Mouse (Mus musculus) limb, embryonic 12.5 days (tissue): ENCODE data around the gene Rmi2. TPM values are rescaled to one million over a fixed set of nuclear protein-coding genes. Genes with fewer than 3 reads are reported as not detected.
"Not testable (repeated sequence)": the region's sequence is repeated elsewhere in the genome, so short reads cannot be mapped to it uniquely, and the experiment has no call there.

ENCODE experiments used
- ATAC-seq: fragments of 200-750 bp; cut with Nextera tagmentation; 2 replicates; pipeline ENCODE4 v1.8.0; 2017; ENCODE audit warnings: low read depth, moderate TSS enrichment; ENCODE audit not compliant: insufficient number of reproducible peaks, insufficient read depth, low FRiP score, low TSS enrichment
- H3K27ac ChIP-seq: fragments of 300-500 bp; sonication (generic); 2 replicates; pipeline ENCODE4 v1.5.1; 2016; ENCODE audit warnings: mild to moderate bottlenecking, moderate library complexity
- H3K27me3 ChIP-seq: fragments of 300-500 bp; sonication (generic); 2 replicates; pipeline ENCODE4 v1.6.1; 2016; ENCODE audit warnings: mild to moderate bottlenecking, moderate library complexity
- H3K36me3 ChIP-seq: fragments of 300-500 bp; sonication (generic); 2 replicates; pipeline ENCODE4 v1.6.1; 2016; ENCODE audit warnings: mild to moderate bottlenecking, moderate library complexity
- H3K4me1 ChIP-seq: fragments of 300-500 bp; sonication (generic); replicated peaks from 2 replicates; pipeline ENCODE4 v1.6.1; 2016
- H3K4me2 ChIP-seq: fragments of 300-500 bp; sonication (generic); 2 replicates; pipeline ENCODE4 v1.6.1; 2016; ENCODE audit warnings: mild to moderate bottlenecking, moderate library complexity
- H3K4me3 ChIP-seq: fragments of 300-500 bp; sonication (generic); replicated peaks from 2 replicates; pipeline ENCODE4 v1.5.1; 2016; ENCODE audit warnings: mild to moderate bottlenecking
- H3K9ac ChIP-seq: fragments of 300-500 bp; sonication (generic); replicated peaks from 2 replicates; pipeline ENCODE4 v1.6.1; 2016; ENCODE audit warnings: mild to moderate bottlenecking, moderate library complexity
- H3K9me3 ChIP-seq: fragments of 300-500 bp; sonication (generic); 2 replicates; pipeline ENCODE4 v1.6.1; 2016; ENCODE audit warnings: mild to moderate bottlenecking, moderate library complexity
- WGBS: fragments of 180-500 bp; shearing (Covaris S2); methylation state at CpG from one replicate; pipeline ENCODE4 v1.1.7; 2016; 5-methylcytosine and 5-hydroxymethylcytosine counted together
- polyA plus RNA-seq: library from polyadenylated mRNA; unstranded; fragments of >200 nt; fragmentation: Nextera tagmentation; extraction: Ambion mirVana; gene quantifications from 2 replicates; pipeline ENCODE4 v1.2.1, GENCODE M21; 2016

Gene Rmi2
- polyA plus RNA-seq: 5.1 and 5.6 TPM in 2 replicates

DNA sequence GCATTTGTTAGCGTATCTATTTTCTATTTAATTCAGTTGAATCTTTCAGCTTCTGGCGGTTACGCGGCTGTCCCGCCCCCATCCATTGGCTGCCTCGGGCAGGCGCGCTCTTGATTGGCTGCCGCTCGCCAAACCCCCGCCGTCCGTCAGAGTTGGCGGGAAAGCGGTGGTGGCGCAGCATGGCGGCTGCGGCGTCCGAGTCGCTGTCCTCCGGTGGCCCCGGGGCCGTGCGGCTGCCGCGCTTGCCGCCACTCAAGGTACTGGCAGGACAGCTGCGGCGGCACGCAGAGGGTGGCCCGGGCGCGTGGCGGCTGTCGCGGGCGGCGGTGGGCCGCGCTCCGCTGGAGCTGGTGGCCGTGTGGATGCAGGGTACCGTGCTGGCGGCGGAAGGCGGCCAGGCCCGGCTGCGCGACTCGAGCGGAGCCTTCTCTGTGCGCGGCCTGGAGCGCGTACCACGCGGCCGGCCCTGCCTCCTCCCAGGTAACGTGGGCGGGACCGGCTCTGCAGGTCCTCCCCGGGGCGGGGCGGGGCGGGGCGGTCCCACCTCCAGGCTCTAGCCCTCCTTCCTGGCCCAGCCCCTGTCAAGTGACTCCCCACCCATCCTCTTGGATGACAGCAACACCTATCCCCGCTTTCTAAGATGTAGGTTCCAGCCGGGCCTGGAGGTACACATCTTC, at the start of gene Rmi2:
Rmi2 (plus strand) TSS at position 149 of the 677 bp plus-strand sequence.
- H3K36me3 ChIP-seq: peaks cover 2% of the 10 kb centered on the region; the same call in 1 of the 2 replicates
- H3K27ac ChIP-seq: peak within 1 kb of the TSS; percentile 96
- peak; percentile 89 for ATAC-seq
- H3K9me3 ChIP-seq: no peaks in the 10 kb centered on the region
- H3K9ac ChIP-seq: peak within 1 kb of the TSS; percentile 90
- peak within 1 kb of the TSS; percentile 82 for H3K4me2 ChIP-seq
- no peaks in the 10 kb centered on the region for H3K27me3 ChIP-seq
- H3K4me3 ChIP-seq: peak within 1 kb of the TSS; percentile 88
- H3K4me1 ChIP-seq: peaks cover 34% of the 10 kb centered on the region
- WGBS: under 1% methylated on average over 64 of the region's 69 CpGs

DNA sequence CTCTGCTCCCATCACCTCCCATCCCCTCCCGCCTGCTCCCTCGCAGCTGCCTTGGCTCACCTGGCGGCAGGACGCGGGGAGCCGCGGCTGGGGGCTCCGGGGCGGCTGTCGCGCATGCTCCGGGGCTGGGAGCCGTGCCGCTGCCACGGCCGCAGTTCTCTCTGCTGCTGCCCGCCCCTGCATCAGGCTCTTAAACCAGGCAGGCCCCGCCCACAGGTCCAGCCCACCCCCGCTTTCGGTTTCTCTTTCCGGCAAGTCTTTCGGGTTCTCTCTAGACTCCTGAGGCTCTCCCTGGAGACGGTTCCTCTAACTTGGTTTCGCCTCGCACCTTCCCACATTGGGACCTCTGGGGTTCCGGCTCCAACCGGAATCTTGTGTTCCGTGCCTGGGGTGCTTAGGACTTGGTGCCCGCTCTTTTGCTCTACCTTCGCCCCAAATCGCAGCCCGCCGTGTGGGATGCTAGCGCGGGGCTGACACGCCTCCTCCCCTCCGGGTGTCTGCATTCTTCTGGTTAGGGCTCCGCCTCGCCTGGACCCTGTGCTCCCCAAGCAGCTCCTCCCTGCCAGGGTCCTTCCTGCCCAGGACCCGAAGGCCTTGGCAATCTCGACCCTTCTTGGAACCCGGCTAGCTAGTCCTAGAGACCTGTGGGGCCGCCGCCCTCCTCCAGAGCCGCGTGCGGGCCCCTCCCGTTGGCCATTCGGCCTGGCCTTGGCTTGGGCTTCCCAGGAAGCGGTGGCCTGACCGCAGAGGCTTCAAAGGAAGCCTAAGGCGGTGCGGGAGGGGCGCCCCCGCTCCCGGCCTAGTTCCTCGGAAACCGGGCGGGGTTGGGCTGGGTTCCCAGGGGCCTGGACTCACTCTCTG, 49.3 kb upstream of the Rmi2 start, which contains the start of gene Socs1:
Socs1 (minus strand) TSS at position 166 of the 861 bp plus-strand sequence.
- peak within 1 kb of the TSS; percentile 83 for H3K9ac ChIP-seq
- under 1% methylated on average over 59 of the region's 59 CpGs for WGBS
- no peaks in the 10 kb centered on the region for H3K36me3 ChIP-seq
- peak; percentile 84 for ATAC-seq
- peaks cover 57% of the 10 kb centered on the region for H3K4me1 ChIP-seq
- peak within 1 kb of the TSS; percentile 99 for H3K4me2 ChIP-seq
- H3K9me3 ChIP-seq: no peaks in the 10 kb centered on the region
- H3K27ac ChIP-seq: peak within 1 kb of the TSS; percentile 98
- peak within 1 kb of the TSS; percentile 67 for H3K4me3 ChIP-seq
- peaks cover 7% of the 10 kb centered on the region; the same call in 1 of the 2 replicates for H3K27me3 ChIP-seq

DNA sequence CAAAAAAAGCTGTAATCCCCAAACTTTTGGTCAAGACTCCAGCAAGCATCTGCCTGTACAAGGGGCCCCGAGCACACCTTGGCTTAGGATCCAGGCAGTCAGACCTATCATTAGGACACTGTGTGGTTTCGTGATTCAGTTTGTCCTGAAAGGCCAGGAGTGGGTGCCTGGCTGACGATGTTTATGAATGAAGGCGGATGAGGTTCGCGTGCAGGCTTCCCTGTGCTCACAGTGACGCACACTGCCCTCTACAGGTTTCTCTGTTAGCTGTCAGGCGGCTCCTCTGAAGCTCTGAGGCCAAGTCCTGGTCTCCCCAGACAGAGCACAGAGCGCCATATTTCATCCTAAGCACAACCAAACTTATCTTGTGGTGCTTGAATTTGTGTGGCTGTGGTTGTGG, 48.6 kb upstream of the Rmi2 start:
- peak overlapping the region; percentile 67 for H3K4me3 ChIP-seq
- peak overlapping the region; percentile 99 for H3K4me2 ChIP-seq
- H3K36me3 ChIP-seq: no peaks in the 10 kb centered on the region
- peak overlapping the region; percentile 83 for H3K9ac ChIP-seq
- 0 out of 2 replicates have a peak, but pooled peaks have one; percentile 2 for ATAC-seq
- peak overlapping the region; percentile 98 for H3K27ac ChIP-seq
- no peaks in the 10 kb centered on the region for H3K9me3 ChIP-seq
- 1% methylated on average over 9 of the region's 9 CpGs for WGBS
- peaks cover 51% of the 10 kb centered on the region for H3K4me1 ChIP-seq
- peaks cover 10% of the 10 kb centered on the region; the same call in 1 of the 2 replicates for H3K27me3 ChIP-seq

DNA sequence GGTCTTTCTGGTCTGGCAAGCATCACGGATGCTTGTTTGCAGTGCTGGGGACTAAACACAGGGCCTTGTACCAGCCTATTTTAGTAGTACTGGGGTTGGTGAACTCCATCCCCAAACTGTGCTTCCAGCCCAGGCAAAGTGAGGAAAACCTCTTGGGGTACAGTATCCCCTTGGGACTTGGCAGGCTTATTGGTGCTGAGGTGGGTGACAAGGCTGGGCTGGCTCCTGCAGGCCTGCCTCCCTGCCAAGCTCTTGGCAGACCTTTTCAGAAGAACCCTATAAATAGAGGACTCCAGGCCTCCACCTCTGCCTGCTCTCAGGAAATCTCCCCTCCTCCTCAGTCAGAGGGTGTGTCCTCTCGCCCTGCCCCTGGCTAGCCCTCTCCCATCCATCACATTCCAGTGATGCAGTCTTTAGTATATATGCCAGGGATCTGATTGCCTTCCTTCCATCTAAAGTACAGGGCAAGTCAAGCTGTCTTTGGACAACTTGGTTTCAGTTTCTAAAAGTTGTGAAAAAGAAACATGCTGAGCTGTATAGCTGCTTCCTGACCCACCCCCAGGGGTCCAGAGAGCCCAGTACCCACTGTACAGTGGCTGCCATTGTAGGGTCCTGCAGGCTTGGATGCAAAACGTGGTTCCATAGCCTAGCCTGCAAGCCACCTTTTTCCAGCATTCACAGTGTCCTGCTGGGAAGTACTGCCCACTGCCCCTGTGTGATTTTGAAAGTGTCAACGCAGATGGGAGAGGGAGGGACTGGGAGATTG, 47.9 kb upstream of the Rmi2 start:
- no peak for ATAC-seq
- H3K4me2 ChIP-seq: peak overlapping the region; percentile 99

GRCm38 (mm10) chr16:10787548-10788058, 47.3 kb upstream of the Rmi2 start:
- peaks cover 37% of the 10 kb centered on the region for H3K4me1 ChIP-seq
- 80% methylated on average over 7 of the region's 7 CpGs for WGBS
- peaks cover 10% of the 10 kb centered on the region for H3K27me3 ChIP-seq
- H3K27ac ChIP-seq: no peak overlapping the region
- ATAC-seq: no peak
- H3K36me3 ChIP-seq: no peaks in the 10 kb centered on the region
- H3K4me2 ChIP-seq: no peak overlapping the region
- no peak overlapping the region for H3K4me3 ChIP-seq
- no peaks in the 10 kb centered on the region for H3K9me3 ChIP-seq
- H3K9ac ChIP-seq: no peak overlapping the region

More for the DNA sequence above, 47.9 kb upstream of the Rmi2 start:
- Histone ChIP-seq H3K4me3 (no peak overlapping the region), H3K4me1 (peaks cover 44% of the 10 kb centered on the region), H3K27ac (peak overlapping the region; percentile 98), H3K27me3 (peaks cover 10% of the 10 kb centered on the region), H3K9ac (no peak overlapping the region), H3K36me3 (no peaks in the 10 kb centered on the region), H3K9me3 (no peaks in the 10 kb centered on the region)
- WGBS: 54% methylated on average over 4 of the region's 4 CpGs

GRCm38 (mm10) chr16:10788271-10788670, 46.6 kb upstream of the Rmi2 start, which contains the start of gene Tnp2:
Gene Tnp2, minus strand, starts transcription at chr16:10788660.
- no peak within 1 kb of the TSS for H3K9ac ChIP-seq
- ATAC-seq: no peak

DNA sequence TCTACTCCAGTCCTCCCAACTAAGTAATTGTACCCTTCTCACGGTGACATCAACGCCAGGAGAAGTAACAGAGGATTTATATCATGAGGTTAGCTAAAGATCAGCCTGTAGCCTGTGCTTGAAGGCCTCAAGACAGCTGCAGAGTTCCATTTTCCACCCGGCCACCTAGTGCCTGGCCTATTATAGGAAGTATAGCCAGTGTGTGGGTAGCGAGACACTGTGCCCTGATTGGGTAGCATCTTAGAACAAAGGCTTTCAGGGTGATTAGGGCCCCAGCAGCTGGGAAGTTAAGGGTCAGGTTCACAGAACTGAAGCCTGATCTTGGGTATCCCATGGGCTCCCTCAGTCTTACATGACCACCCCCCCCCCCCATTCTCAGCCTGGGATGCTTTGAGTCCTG, 46.0 kb upstream of the Rmi2 start:
- H3K9ac ChIP-seq: no peak overlapping the region
- WGBS: 54% methylated on average over 4 of the region's 4 CpGs
- H3K36me3 ChIP-seq: no peaks in the 10 kb centered on the region
- peaks cover 7% of the 10 kb centered on the region for H3K27me3 ChIP-seq
- no peak overlapping the region for H3K4me3 ChIP-seq
- no peaks in the 10 kb centered on the region for H3K9me3 ChIP-seq
- no peak for ATAC-seq
- H3K4me1 ChIP-seq: peaks cover 25% of the 10 kb centered on the region
- H3K27ac ChIP-seq: no peak overlapping the region
- H3K4me2 ChIP-seq: no peak overlapping the region

More at GRCm38 (mm10) chr16:10788271-10788670, 46.6 kb upstream of the Rmi2 start, which contains the start of gene Tnp2:
- Histone ChIP-seq H3K4me3 (no peak within 1 kb of the TSS), H3K36me3 (no peaks in the 10 kb centered on the region), H3K4me2 (no peak within 1 kb of the TSS), H3K27ac (no peak within 1 kb of the TSS), H3K4me1 (peaks cover 31% of the 10 kb centered on the region), H3K27me3 (peaks cover 10% of the 10 kb centered on the region), H3K9me3 (no peaks in the 10 kb centered on the region)
- 44% methylated on average over 16 of the region's 16 CpGs for WGBS

DNA sequence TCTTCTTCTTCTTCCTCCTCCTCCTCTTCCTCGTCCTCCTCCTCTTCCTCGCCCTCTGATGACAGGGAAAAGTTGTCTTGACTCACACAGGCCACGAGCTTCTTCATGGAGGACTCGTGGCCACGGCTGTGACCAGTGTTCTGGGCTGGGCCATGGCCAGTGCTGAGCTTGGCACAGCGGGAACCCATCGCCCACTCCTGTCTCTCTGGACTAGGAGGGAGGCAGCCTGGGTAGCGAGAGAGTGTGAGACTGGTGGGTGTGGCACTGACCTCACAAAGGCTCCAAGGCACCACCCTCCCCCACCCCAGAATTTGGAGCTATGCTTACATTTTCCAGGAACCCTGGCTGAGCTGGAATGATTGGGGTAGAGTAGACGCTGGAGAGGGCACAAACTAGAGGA, 44.2 kb upstream of the Rmi2 start, which contains the start of gene Prm3:
Prm3 (minus strand) TSS at position 213 of the 400 bp plus-strand sequence.
- no peaks in the 10 kb centered on the region for H3K36me3 ChIP-seq
- no peak within 1 kb of the TSS for H3K9ac ChIP-seq
- H3K4me1 ChIP-seq: peaks cover 16% of the 10 kb centered on the region; the same call in 1 of the 2 replicates
- H3K9me3 ChIP-seq: no peaks in the 10 kb centered on the region
- H3K27ac ChIP-seq: no peak within 1 kb of the TSS
- peaks cover 20% of the 10 kb centered on the region for H3K27me3 ChIP-seq
- no peak within 1 kb of the TSS for H3K4me2 ChIP-seq
- no peak for ATAC-seq
- 78% methylated on average over 9 of the region's 9 CpGs for WGBS
- H3K4me3 ChIP-seq: no peak within 1 kb of the TSS

GRCm38 (mm10) chr16:10796034-10796433, 38.8 kb upstream of the Rmi2 start, which contains the start of gene Prm2:
Gene Prm2, minus strand, starts transcription at chr16:10796134.
- no peak within 1 kb of the TSS for H3K27ac ChIP-seq
- WGBS: 78% methylated on average over 6 of the region's 6 CpGs
- no peaks in the 10 kb centered on the region for H3K9me3 ChIP-seq
- peaks cover 34% of the 10 kb centered on the region for H3K27me3 ChIP-seq
- H3K9ac ChIP-seq: no peak within 1 kb of the TSS
- ATAC-seq: no peak
- H3K4me1 ChIP-seq: no peaks in the 10 kb centered on the region
- no peak within 1 kb of the TSS for H3K4me2 ChIP-seq
- no peaks in the 10 kb centered on the region for H3K36me3 ChIP-seq
- H3K4me3 ChIP-seq: no peak within 1 kb of the TSS

DNA sequence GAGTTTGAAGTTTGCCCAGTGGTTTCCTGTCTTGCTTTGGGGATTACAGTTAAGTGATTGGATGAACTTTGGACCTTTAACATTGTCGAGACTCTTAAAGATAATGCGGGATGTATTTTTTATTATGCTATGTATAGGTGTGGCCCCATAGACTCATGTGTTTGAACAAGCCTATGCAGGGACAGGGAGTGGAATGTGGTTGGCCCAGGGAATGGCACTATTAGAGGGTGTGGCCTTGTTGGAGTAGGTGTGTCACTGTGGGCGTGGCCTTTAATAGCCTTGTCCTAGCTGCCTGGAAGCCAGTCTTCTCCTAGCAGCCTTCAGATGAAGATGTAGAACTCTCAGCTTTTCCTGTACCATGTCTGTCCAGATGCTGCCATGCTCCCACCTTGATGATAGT, 32.4 kb upstream of the Rmi2 start:
- 86% methylated on average over 3 of the region's 3 CpGs for WGBS
- peaks cover 16% of the 10 kb centered on the region for H3K4me1 ChIP-seq
- H3K27ac ChIP-seq, H3K4me2 ChIP-seq, H3K4me3 ChIP-seq, H3K9me3 ChIP-seq, H3K27me3 ChIP-seq, H3K36me3 ChIP-seq, ATAC-seq, H3K9ac ChIP-seq: not testable (repeated sequence)
